Mouse (Mus musculus) right cerebral cortex, postnatal 4 days (tissue): ENCODE results near the gene Tsfm.
A peak's percentile ranks its signal among the peaks of the same experiment; 100 is the strongest.
"Not testable (repeated sequence)": the region's sequence is repeated elsewhere in the genome, so short reads cannot be mapped to it uniquely, and the experiment has no call there.

ENCODE experiments used
- DNase-seq: peaks from one replicate; pipeline ENCODE4 v3.0.0-alpha.2; 2022

Gene Tsfm

GRCm38 (mm10) chr10:127030336-127031296 lies at the start of gene Tsfm:
Gene Tsfm (minus strand): TSS chr10:127030840.
- DNase-seq: peak; percentile 98

GRCm38 (mm10) chr10:127079665-127080391 lies 49.2 kb upstream of the Tsfm start:
- DNase-seq: peak; percentile 69

GRCm38 (mm10) chr10:127078677-127079575 lies 48.3 kb upstream of the Tsfm start:
- peak; percentile 75 for DNase-seq

- DNase-seq: peak; percentile 56
These were observed 47.5 kb upstream of the Tsfm start for GRCm38 (mm10) chr10:127078001-127078676.

- DNase-seq: peak; percentile 48
These were observed 46.9 kb upstream of the Tsfm start for GRCm38 (mm10) chr10:127077515-127077914.

GRCm38 (mm10) chr10:127076082-127076481 lies 45.4 kb upstream of the Tsfm start:
- DNase-seq: no peak

GRCm38 (mm10) chr10:127075651-127076050 lies 45.0 kb upstream of the Tsfm start:
- no peak for DNase-seq

GRCm38 (mm10) chr10:127075080-127075479 lies 44.4 kb upstream of the Tsfm start, which contains the start of gene Agap2:
Gene Agap2 (plus strand): TSS chr10:127075284.
- DNase-seq: no peak

GRCm38 (mm10) chr10:127073981-127074380 lies 43.3 kb upstream of the Tsfm start:
- no peak for DNase-seq

GRCm38 (mm10) chr10:127072969-127073368 lies 42.3 kb upstream of the Tsfm start:
- not testable (repeated sequence) for DNase-seq

- DNase-seq: not testable (repeated sequence)
These were observed 41.6 kb upstream of the Tsfm start for GRCm38 (mm10) chr10:127072270-127072669.

- DNase-seq: no peak
These were observed 40.6 kb upstream of the Tsfm start for GRCm38 (mm10) chr10:127071203-127071602.

- DNase-seq: peak; percentile 77
These were observed 39.8 kb upstream of the Tsfm start, which contains the start of gene Tspan31 for GRCm38 (mm10) chr10:127070190-127071121. Gene Tspan31 (minus strand): TSS chr10:127070264.

- DNase-seq: peak; percentile 62
These were observed 38.9 kb upstream of the Tsfm start for GRCm38 (mm10) chr10:127069281-127070189.

GRCm38 (mm10) chr10:127068360-127069038 lies 37.9 kb upstream of the Tsfm start:
- DNase-seq: no peak

- no peak for DNase-seq
These were observed 35.9 kb upstream of the Tsfm start for GRCm38 (mm10) chr10:127066519-127067018.

- DNase-seq: no peak
These were observed 35.3 kb upstream of the Tsfm start for GRCm38 (mm10) chr10:127065981-127066380.
